Mouse (Mus musculus): ENCODE measurements around the gene Actr1b. TPM values are rescaled to one million over a fixed set of nuclear protein-coding genes. Genes with fewer than 3 reads are reported as not detected.

Gene Actr1b
- 100 to 1,000 TPM; 136 to 141 TPM for total RNA-seq (2021)
- long read RNA-seq, experiment 1, transcript Actr1b-201 (11 exons, 3,248 nt): major isoform, 96 of 163 reads
- long read RNA-seq, experiment 1, partial matches to known transcripts: 52 of 163 reads
- long read RNA-seq, experiment 1, other reads (novel, unspliced or antisense): 15 of 163 reads
- long read RNA-seq, experiment 2, transcript Actr1b-201 (11 exons, 3,248 nt): major isoform, 43 of 68 reads
- long read RNA-seq, experiment 2, partial matches to known transcripts: 3 of 68 reads
- long read RNA-seq, experiment 2, other reads (novel, unspliced or antisense): 22 of 68 reads

GRCm38 (mm10) chr1:36714311-36714710 lies at the start of gene Actr1b:
Gene Actr1b (minus strand): TSS chr1:36714422.
- DNase-seq: no peak

- DNase-seq: no peak
These were observed 47.3 kb upstream of the Actr1b start, which contains the start of gene Zap70 for GRCm38 (mm10) chr1:36761568-36761967. Gene Zap70 (plus strand): TSS chr1:36761798.

- no peak for DNase-seq
These were observed 46.8 kb upstream of the Actr1b start for GRCm38 (mm10) chr1:36761061-36761460.

DNA sequence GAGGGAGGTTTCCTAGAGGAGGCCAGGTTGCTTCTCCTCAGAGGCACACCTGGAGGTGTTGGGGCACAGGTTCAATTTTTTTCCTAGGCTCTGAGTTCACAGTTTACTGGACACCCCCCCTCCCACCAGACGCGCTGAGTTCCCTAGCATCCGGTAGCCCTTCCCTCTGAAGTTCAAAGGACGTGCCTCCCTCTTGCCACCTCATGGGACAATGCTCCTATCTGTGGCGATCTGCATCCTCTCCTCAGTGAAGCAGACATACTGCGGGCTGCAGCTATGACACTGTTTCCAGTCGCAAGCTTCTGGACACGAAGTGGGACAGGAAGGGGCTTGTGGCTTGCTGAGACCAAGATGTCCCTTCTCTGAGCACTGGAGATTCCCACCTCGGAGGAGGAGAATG lies 46.2 kb upstream of the Actr1b start:
- no peak for DNase-seq

GRCm38 (mm10) chr1:36759076-36759475 lies 44.9 kb upstream of the Actr1b start:
- no peak for DNase-seq

GRCm38 (mm10) chr1:36758553-36758952 lies 44.3 kb upstream of the Actr1b start:
- DNase-seq: no peak

- no peak for DNase-seq
These were observed 39.9 kb upstream of the Actr1b start for GRCm38 (mm10) chr1:36753932-36754675.

GRCm38 (mm10) chr1:36746452-36746851 lies 32.2 kb upstream of the Actr1b start:
- DNase-seq: peak; percentile 28 to 41

- no peak for DNase-seq
These were observed 31.4 kb upstream of the Actr1b start for GRCm38 (mm10) chr1:36745661-36746060.

DNA sequence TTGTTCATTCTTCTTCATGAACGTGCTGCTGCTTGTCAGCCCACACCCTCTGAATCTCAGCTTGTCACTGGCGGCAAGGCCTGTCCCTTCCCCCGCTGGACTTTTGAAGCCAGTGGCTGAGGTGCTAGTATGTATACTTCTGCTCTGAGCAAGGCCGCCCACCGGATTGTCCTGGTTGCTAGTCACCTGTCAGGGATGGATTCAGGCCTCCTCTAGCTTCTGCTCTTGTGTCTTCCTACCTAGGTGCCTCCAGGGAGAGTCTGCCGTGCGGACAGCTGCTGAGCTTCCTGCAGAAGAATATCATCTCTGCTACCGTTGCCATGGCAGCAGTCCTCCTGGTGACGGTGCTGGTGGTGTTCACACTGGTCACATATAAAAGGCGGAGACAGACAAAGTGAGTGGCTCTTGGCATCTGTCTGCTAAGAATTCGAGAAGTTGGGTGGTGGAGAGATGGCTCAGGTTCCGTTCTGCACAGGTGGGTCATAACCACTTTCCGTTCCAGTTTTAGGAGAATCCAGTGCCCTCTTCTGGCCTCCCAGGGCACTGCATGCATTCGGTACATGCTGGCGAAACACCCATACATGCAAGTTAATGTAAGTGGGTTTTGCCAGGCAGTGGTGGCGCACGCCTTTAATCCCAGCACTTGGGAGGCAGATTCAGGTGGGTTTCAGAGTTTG lies 30.2 kb upstream of the Actr1b start:
- peak; percentile 60 to 74 for DNase-seq

GRCm38 (mm10) chr1:36743046-36743445 lies 28.8 kb upstream of the Actr1b start:
- DNase-seq: no peak

DNA sequence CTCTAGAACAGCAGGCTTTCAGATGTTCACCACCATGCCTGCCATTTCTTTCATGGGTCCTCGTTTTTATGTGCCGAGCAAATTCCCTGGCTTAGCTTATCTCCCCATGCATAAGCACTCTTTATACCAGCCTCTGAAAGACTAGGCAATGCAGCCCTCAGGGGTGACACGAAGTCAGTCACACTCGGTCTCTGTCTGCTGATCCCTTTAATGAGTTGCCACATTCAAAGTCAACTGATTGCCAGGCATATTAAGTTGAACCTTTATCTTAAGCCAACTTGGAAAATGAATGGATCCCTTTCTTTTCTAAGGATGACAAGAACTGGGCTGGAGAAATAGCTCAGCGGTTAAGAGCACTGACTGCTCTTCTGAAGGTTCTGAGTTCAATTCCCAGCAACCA lies 25.0 kb upstream of the Actr1b start:
- no peak for DNase-seq

- DNase-seq: peak; percentile 81 to 85
These were observed 23.1 kb upstream of the Actr1b start for GRCm38 (mm10) chr1:36737300-36737699.

- no peak for DNase-seq
These were observed 9.8 kb upstream of the Actr1b start for GRCm38 (mm10) chr1:36724057-36724431.

GRCm38 (mm10) chr1:36723146-36724056 lies 9.2 kb upstream of the Actr1b start:
- no peak for DNase-seq

- no peak for DNase-seq
These were observed 4.6 kb upstream of the Actr1b start for GRCm38 (mm10) chr1:36718786-36719185.

DNA sequence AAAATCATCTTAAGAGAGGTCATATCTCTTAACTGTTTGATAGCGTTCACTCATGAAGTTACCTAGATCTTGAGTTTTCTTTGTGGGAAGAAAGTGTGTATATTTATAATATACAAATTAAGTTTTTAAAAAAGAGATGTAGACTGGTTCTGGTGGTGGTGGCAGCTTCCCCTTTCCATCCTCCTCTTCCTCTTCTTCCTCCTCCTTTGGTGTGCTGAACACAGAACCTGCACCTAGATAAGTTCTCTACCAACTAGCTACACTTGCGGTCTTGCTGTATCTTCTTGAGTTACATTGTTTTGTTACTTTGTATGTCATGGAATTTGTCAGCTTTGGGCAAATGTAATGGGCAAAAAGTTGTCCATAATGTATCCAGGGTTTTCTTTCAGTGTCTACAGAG lies 3.1 kb downstream of the Actr1b start:
- DNase-seq: no peak

- DNase-seq: peak; percentile 99
These were observed 4.4 kb downstream of the Actr1b start, which contains the start of gene 4933424G06Rik for GRCm38 (mm10) chr1:36709854-36710280. Gene 4933424G06Rik (plus strand): TSS chr1:36710149.

GRCm38 (mm10) chr1:36709055-36709853 lies 5.0 kb downstream of the Actr1b start:
- DNase-seq: peak; percentile 52 to 55

- no peak for DNase-seq
These were observed 5.6 kb downstream of the Actr1b start for GRCm38 (mm10) chr1:36708626-36709025.

DNA sequence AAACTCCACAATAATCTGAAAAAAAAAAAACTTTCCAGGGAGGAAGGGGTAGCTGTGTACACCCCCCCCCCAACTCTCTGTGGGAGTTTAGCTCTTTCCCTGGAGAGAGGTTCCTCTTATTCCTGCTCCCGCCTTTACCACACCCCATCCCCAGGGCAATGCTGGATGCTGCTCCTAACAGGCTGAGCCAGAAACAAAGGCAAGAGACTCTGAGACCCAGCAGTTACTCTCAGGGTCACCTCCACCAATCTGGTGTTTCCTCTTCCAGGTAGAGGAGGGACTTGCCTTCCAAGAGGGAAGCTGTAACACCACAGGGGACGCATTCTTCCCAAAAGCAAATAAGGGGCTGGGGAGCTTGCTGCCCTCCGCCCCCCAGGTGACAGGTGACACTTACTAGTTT lies 6.4 kb downstream of the Actr1b start:
- no peak for DNase-seq
